In genomic region chr1:161406480-161406879, GRCm38 (mm10) we compare ENCODE assay signal across 20 mouse cellular contexts. TPM values are rescaled to one million over a fixed set of nuclear protein-coding genes. Genes with fewer than 3 reads are reported as not detected.
DNase-seq lines count a peak whose midpoint lies in the region; ATAC-seq and TF ChIP-seq lines count a peak whose summit lies in the region.
"Had no signal": no experiment of that assay in that cellular context is flagged by ENCODE, and none has a peak within 500 bp of the region (broad histone marks: within the 10 kb centered on the region; RNA-seq: fewer than 3 reads in every experiment).

No protein-coding gene starts in this region.

- WGBS in kidney, postnatal 0 days: 61% methylated on average over 1 of the region's 1 CpGs
- 69% methylated on average over 1 of the region's 1 CpGs for WGBS in stomach, embryonic 14.5 days
- WGBS in stomach, postnatal 0 days: 67% methylated on average over 1 of the region's 1 CpGs

- 0 out of 2 replicates have a peak, but pooled peaks cover 4% of the 10 kb centered on the region for H3K9me3 ChIP-seq in kidney, postnatal 0 days (replicated peaks; ENCODE audit: low read length)
- H3K9me3 ChIP-seq in stomach, embryonic 14.5 days (ENCODE audit: control insufficient read depth, low read depth, low read length): no peaks in the 10 kb centered on the region
- no peaks in the 10 kb centered on the region for H3K9me3 ChIP-seq in stomach, postnatal 0 days (ENCODE audit: control insufficient read depth, low read length)
- H3K9me3 ChIP-seq: embryonic facial prominence, embryonic 10.5 days; heart, embryonic 10.5 days; hindbrain, embryonic 15.5 days had no signal

- H3K9ac ChIP-seq in kidney, postnatal 0 days (ENCODE audit: low read depth, low read length): no peak overlapping the region
- no peak overlapping the region for H3K9ac ChIP-seq in stomach, embryonic 14.5 days (replicated peaks; ENCODE audit: low read depth, low read length)
- H3K9ac ChIP-seq in stomach, postnatal 0 days (ENCODE audit: low read length): no peak overlapping the region
- H3K9ac ChIP-seq: forebrain, embryonic 13.5 days; forebrain, postnatal 0 days; hindbrain, embryonic 15.5 days had no signal

- H3K4me3 ChIP-seq in kidney, postnatal 0 days (replicated peaks; ENCODE audit: low read depth, low read length): no peak overlapping the region
- H3K4me3 ChIP-seq in stomach, embryonic 14.5 days (ENCODE audit: low read depth, low read length): no peak overlapping the region
- no peak overlapping the region for H3K4me3 ChIP-seq in stomach, postnatal 0 days (ENCODE audit: low read depth, low read length)
- H3K4me3 ChIP-seq: embryonic facial prominence, embryonic 10.5 days; forebrain, embryonic 13.5 days; heart, embryonic 10.5 days; hindbrain, embryonic 15.5 days had no signal

- H3K4me1 ChIP-seq in kidney, postnatal 0 days (replicated peaks; ENCODE audit: insufficient read depth, low read length): no peaks in the 10 kb centered on the region
- no peaks in the 10 kb centered on the region for H3K4me1 ChIP-seq in stomach, embryonic 14.5 days (ENCODE audit: control insufficient read depth, insufficient read depth, low read length)
- H3K4me1 ChIP-seq in stomach, postnatal 0 days (replicated peaks; ENCODE audit: control insufficient read depth, insufficient read depth): no peaks in the 10 kb centered on the region
- H3K4me1 ChIP-seq: forebrain, embryonic 13.5 days; heart, embryonic 10.5 days; hindbrain, embryonic 15.5 days had no signal

- DNase-seq in heart, postnatal 10 days: peak; percentile 24 to 25
- DNase-seq in heart, postnatal 25 days (ENCODE audit: low spot score): no peak
- peak; percentile 55 for DNase-seq in kidney, postnatal 0 days (ENCODE audit: low spot score)
- no peak for DNase-seq in kidney, postnatal 10 days
- DNase-seq in stomach, postnatal 0 days (ENCODE audit: low spot score): no peak
- DNase-seq: adrenal gland, adult 2 months; adrenal gland, postnatal 36 days; cerebellum, adult 2 months; cerebellum, postnatal 10 days; forebrain, postnatal 0 days; gastrocnemius, postnatal 14 days; heart, postnatal 36 days had no signal

- TF ChIP-seq CTCF in kidney, postnatal 0 days (IDR thresholded peaks at IDR 0.05; ENCODE audit: low read depth): no peak
- TF ChIP-seq CTCF in stomach, postnatal 0 days (IDR thresholded peaks at IDR 0.05; ENCODE audit: low read depth): no peak

- H3K27ac ChIP-seq in kidney, postnatal 0 days: no peak overlapping the region
- H3K27ac ChIP-seq in stomach, embryonic 14.5 days (ENCODE audit: low read length): no peak overlapping the region
- no peak overlapping the region for H3K27ac ChIP-seq in stomach, postnatal 0 days (replicated peaks)
- H3K27ac ChIP-seq: embryonic facial prominence, embryonic 10.5 days; forebrain, embryonic 13.5 days; heart, embryonic 10.5 days; hindbrain, embryonic 15.5 days had no signal

- ATAC-seq in kidney, postnatal 0 days (replicated peaks; ENCODE audit: low FRiP score, low read depth): no peak
- ATAC-seq in stomach, embryonic 14.5 days (ENCODE audit: insufficient number of reproducible peaks, insufficient read depth, low FRiP score, low read depth): peak; percentile 53; the same call in 1 of the 2 replicates
- ATAC-seq in stomach, postnatal 0 days (ENCODE audit: low FRiP score, low TSS enrichment): no peak
- ATAC-seq: forebrain, embryonic 13.5 days; forebrain, postnatal 0 days had no signal

- no peak overlapping the region for H3K4me2 ChIP-seq in kidney, postnatal 0 days (ENCODE audit: low read length)
- H3K4me2 ChIP-seq in stomach, embryonic 14.5 days (replicated peaks; ENCODE audit: low read depth, low read length): no peak overlapping the region
- no peak overlapping the region for H3K4me2 ChIP-seq in stomach, postnatal 0 days (replicated peaks; ENCODE audit: low read depth)
- H3K4me2 ChIP-seq: forebrain, embryonic 13.5 days; hindbrain, embryonic 15.5 days had no signal

- intact Hi-C loops in heart, postnatal 10 days (cut with DNase I): loop anchor here (10.0 kb wide), 1 partner anchor 568 kb away; the partner anchor contains the start of gene 4930558K02Rik
- intact Hi-C loops in heart, postnatal 25 days (cut with DNase I): loop anchor here (5.0 kb wide), 1 partner anchor 86 kb away; the partner anchor contains the start of gene Tnfsf18

- H3K27me3 ChIP-seq in kidney, postnatal 0 days (ENCODE audit: insufficient read depth, low read length): no peaks in the 10 kb centered on the region
- no peaks in the 10 kb centered on the region for H3K27me3 ChIP-seq in stomach, embryonic 14.5 days (ENCODE audit: control insufficient read depth, insufficient read depth, low read length)
- no peaks in the 10 kb centered on the region for H3K27me3 ChIP-seq in stomach, postnatal 0 days (ENCODE audit: control insufficient read depth, insufficient read depth, low read length)
- H3K27me3 ChIP-seq: forebrain, embryonic 13.5 days; hindbrain, embryonic 15.5 days had no signal

- no peak for TF ChIP-seq EP300 in stomach, postnatal 0 days (optimal IDR thresholded peaks at IDR 0.05)

- no peaks in the 10 kb centered on the region for H3K36me3 ChIP-seq in kidney, postnatal 0 days (ENCODE audit: insufficient read depth, low read length)
- H3K36me3 ChIP-seq in stomach, embryonic 14.5 days (ENCODE audit: control insufficient read depth, insufficient read depth, low read length): no peaks in the 10 kb centered on the region
- no peaks in the 10 kb centered on the region for H3K36me3 ChIP-seq in stomach, postnatal 0 days (ENCODE audit: control insufficient read depth, insufficient read depth, low read length)
- H3K36me3 ChIP-seq: embryonic facial prominence, embryonic 10.5 days; heart, embryonic 10.5 days; hindbrain, embryonic 15.5 days had no signal

RNA-seq across cellular contexts. Expression of gene Tnfsf4, which starts 11.3 kb away (rescaled TPM):
- not detected for total RNA-seq in heart, postnatal 10 days (2021)
- total RNA-seq in heart, postnatal 25 days (2021): not detected
- polyA plus RNA-seq in kidney, postnatal 0 days (2015; fragmentation: Nextera tagmentation; extraction: Ambion mirVana): 0.05 and 0.17 TPM in 2 replicates
- polyA plus RNA-seq in stomach, embryonic 14.5 days (2014; fragmentation: Nextera tagmentation; extraction: Ambion mirVana): 0.18 TPM in 1 of 2 replicates, not detected in the other
- polyA plus RNA-seq in stomach, postnatal 0 days (2015; fragmentation: Nextera tagmentation; extraction: Ambion mirVana): 0.05 and 0.24 TPM in 2 replicates
- total RNA-seq: adrenal gland, adult 2 months; adrenal gland, postnatal 36 days; forebrain, postnatal 0 days; gastrocnemius, adult 18-20 months; gastrocnemius, postnatal 14 days; heart, postnatal 36 days had no signal
- polyA plus RNA-seq: adrenal gland, adult 2 months; cerebellum, adult 2 months; embryonic facial prominence, embryonic 10.5 days; forebrain, embryonic 13.5 days; forebrain, postnatal 0 days; heart, embryonic 10.5 days; heart, embryonic 14.5 days; hindbrain, embryonic 11.5 days; hindbrain, embryonic 15.5 days had no signal

Comparison
In these comparisons a context has a peak if more than half of its experiments do, and no peak if none do; other contexts are left out.
1. DNase-seq: peak in heart, postnatal 10 days (2 of 2) and kidney, postnatal 0 days (single experiment); none in heart, postnatal 25 days (single experiment), kidney, postnatal 10 days (single experiment) and stomach, postnatal 0 days (single experiment).